Mouse (Mus musculus) olfactory bulb, adult 2 months (tissue): ENCODE data around the gene Prim1.

Source experiments
- CTCF ChIP-seq: fragments of 200-500 bp; IDR thresholded peaks from 2 replicates; pipeline ENCODE4 v1.5.1; 2012; ENCODE audit warnings: low read depth, mild to moderate bottlenecking, low read length, moderate library complexity; ENCODE audit not compliant: insufficient read depth
- POLR2A ChIP-seq: fragments of 200-500 bp; IDR thresholded peaks from 2 replicates; pipeline ENCODE4 v1.6.1; 2012; ENCODE audit warnings: mild to moderate bottlenecking, low read depth, low read length, moderate library complexity; ENCODE audit not compliant: insufficient read depth

- TF ChIP-seq CTCF: no peak
- no peak for TF ChIP-seq POLR2A
Measured at GRCm38 (mm10) chr10:128022196-128022595, 7.2 kb downstream of the Prim1 start.
